Mouse (Mus musculus) ES-CJ7 (cell line): ENCODE results near the gene Ppfia2.

Source experiments
- DNase-seq: peaks from one replicate; pipeline ENCODE4 v3.0.0; 2011; ENCODE audit warnings: low read depth, low spot score

Ppfia2 gene

GRCm38 (mm10) chr10:106469855-106470532, at the start of gene Ppfia2:
Gene Ppfia2 (plus strand): TSS chr10:106470339.
- peak; percentile 33 for DNase-seq

GRCm38 (mm10) chr10:106468956-106469721, 1.0 kb upstream of the Ppfia2 start:
- peak; percentile 3 for DNase-seq

DNA sequence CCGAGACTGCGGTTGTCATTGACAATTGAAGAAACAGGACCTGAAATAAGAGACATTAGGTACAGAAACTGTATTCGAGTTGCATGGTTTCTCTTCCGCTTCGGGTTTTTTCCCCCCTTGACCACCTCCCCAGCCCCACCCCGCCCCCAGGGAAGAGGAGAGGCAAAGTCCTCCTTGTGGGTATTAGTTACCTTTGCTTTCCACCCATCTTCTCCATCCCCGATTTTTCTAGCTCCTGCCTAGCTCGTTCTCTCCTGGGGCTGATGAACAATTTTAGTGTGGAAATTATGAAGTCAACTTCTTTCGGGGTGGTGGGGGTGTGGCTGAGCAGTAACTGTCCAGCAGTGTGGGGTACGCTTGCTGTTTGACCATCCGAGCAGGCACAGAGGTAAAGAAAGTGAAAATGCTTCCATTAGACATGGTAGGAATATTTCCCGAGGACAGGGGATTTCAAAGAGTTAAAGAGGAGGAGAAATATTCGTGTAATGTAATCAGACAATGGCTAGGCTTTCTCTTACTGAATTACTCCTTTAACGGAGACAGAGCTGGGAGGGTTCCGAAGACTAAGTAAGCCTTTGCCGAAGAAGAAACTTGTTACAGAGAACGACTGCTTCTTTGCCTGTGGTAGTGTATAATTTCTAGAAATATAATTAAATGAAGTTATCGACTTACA, 530 bp downstream of the Ppfia2 start:
- no peak for DNase-seq

- DNase-seq, result no peak
These were observed 39.4 kb downstream of the Ppfia2 start for GRCm38 (mm10) chr10:106509281-106510165.

DNA sequence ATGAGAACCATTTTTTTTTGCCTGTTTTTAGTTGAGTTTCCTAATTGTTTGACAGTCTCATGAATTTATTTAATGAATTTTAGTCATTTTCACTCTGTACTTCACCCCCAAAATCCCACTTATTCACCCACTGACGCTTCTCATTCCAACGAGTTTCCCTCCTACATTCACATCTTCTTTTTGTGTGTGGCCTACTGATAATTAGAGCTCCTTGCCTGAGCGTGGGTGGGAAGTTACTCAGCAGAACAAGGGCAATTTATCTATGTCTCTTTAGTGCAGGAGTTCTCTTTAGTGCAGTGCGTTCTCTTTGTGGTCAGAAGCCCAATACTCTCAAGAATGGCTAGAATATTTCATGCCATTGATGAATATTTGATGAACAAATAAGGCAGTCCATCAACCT, 95.9 kb downstream of the Ppfia2 start:
- no peak for DNase-seq

- no peak for DNase-seq
These were observed 114.9 kb downstream of the Ppfia2 start for GRCm38 (mm10) chr10:106585026-106585425.

DNA sequence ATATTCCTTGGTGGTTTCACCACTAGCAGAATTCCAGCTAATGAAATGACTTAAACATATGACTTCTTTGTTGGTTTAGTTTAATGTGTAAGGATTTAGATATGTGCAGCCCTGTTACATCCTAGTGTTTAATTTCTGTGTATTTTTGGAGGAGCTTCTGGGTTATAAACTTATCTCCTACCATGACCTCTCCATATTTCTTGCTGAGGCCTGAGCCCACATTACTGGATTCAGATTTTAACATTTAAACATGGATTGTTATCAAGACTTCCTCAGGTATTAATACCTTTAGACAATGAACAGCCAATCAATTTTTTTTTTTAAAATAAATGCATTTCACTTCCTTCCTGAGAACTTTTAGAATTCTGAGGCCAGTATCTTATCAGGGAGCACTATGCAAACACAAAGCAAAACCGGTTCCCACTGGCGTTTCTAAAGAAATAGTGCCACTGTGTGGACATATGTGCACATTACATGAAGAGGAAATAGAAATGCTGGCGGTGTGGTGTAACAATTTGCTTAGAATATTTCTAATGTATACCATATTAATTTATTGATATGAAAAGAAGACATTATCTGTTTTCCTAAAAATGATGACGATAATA, 115.4 kb downstream of the Ppfia2 start:
- DNase-seq, result peak; percentile 23

GRCm38 (mm10) chr10:106587817-106588216, 117.7 kb downstream of the Ppfia2 start:
- DNase-seq, result no peak

DNA sequence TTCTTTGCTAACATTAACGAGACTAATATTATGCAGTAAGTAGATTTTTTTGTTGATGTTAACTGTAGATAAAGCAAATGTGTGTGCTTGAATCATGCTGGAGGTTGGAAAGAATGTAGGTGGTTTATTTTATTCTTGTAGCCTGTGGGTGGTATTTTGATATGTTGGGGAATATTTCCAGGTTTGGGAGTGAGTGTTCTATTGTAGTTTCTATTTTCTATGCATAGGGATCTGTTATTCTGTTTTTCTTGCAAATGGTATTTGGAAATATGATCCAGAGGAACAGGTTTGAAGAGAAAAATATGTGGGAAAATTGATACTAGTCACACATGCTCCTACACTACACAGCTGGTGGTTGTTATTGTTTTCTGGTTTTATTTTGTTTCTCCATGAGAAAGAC, 120.8 kb downstream of the Ppfia2 start:
- DNase-seq, result no peak

DNA sequence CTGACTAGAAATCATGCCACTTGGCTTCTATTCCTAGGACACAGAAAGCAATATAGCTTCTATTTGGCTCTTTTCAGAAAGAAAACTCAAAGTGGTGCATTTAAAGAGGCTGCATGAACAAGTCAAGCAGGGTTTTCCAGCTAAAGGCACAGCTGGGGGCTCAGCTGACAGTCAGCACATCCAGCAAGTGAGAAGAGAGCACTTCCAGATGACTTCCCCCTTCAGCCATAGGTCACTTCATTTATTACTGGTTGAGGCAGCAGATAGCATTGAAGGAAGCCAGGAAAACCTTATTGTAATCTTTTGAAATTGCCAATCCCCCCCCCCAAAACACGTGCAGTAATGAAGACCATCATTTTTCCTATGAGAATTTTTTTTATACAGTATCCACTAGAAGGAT, 126.8 kb downstream of the Ppfia2 start:
- no peak for DNase-seq

DNA sequence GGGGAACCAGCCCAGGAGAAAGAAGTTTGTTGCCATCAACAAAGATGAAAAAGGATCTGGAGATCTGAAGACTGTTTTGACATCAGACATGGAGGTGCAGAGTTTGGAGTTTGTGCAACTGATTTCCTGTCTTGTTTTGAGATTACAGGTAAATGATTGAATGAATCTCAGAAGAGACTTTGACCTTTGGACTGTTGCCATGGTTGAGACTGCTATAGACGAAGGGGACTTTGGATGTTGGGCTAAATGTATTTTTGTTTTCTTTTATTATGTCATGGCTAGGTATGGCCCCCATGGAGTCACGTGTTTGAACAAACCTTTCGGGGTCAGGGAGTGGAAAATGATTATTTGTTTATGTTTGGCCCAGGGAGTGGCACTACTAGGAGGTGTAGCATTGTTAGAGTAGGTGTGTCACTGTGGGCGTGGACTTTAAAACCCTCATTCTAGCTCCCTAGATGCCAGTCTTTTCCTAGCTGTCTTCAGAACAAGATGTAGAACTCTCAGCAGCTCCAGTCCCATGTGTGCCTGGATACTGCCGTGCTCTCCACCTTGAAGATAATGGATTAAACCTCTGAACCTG, 133.3 kb downstream of the Ppfia2 start:
- no peak for DNase-seq

GRCm38 (mm10) chr10:106609177-106609981, 139.2 kb downstream of the Ppfia2 start:
- peak; percentile 4 for DNase-seq

DNA sequence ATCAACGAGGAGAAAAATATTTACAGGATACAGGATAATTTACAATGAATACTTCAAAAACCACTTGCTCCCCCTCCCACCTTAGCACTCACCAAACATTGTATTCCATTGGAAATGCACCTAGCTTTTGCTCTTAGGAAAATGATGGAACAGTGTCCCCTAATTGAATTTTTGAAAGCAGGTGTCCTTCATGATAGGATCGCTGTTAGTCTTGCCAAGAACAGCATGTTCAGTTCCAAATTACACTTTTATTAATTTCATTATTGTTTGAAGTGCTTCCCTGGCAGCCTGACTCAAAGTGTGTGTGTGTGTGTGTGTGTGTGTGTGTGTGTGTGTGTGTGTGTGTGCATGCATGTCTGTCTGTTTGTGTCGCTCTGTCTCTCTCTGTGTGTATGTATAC, 140.1 kb downstream of the Ppfia2 start:
- no peak for DNase-seq

GRCm38 (mm10) chr10:106618194-106618593, 148.1 kb downstream of the Ppfia2 start:
- no peak for DNase-seq

- DNase-seq, result no peak
These were observed 150.8 kb downstream of the Ppfia2 start for GRCm38 (mm10) chr10:106620952-106621351.

GRCm38 (mm10) chr10:106623342-106623741, 153.2 kb downstream of the Ppfia2 start:
- no peak for DNase-seq

GRCm38 (mm10) chr10:106632171-106632935, 162.2 kb downstream of the Ppfia2 start:
- no peak for DNase-seq

- no peak for DNase-seq
These were observed 163.8 kb downstream of the Ppfia2 start for GRCm38 (mm10) chr10:106633898-106634297.

DNA sequence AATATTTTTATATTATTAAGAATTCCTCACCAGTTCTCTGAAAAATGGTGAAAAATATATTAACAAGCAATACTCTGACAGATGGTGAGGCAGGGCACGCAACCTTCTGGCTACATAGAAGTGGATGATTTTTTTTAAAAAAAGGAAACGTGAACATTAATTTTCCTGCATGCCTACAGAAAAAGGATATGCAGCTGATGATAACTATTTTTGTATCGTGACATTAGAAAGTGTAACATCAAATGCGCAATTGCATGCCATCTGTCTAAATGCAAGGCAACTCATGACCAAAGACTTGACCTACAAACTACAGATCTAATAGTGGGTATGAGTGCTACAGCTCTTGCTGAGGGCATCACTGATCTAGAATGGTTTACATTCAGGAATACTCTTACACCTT, 182.1 kb downstream of the Ppfia2 start:
- DNase-seq, result no peak
